25 mouse cellular contexts compared by ENCODE assay signal in the genomic region with DNA sequence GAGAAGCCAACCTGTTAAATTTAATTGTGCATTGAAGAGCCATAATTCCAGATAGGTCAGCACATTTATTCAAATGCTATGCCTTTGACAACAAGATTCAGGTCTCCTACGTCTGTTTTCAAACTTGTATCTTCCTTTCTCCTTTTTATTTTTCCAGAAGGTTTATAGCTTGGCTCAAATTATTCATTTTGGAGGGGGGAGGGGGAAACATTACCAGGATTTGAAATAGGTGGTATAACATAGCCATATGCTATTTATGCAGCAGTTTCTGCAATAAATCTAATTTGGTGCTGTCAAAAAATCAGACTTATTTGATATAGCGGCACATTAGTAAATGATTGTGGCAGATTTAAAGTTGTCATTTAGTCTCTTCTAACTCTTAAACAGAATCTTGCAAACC.
DNase-seq lines count a peak whose midpoint lies in the region; ATAC-seq and TF ChIP-seq lines count a peak whose summit lies in the region.
"Had no signal": no experiment of that assay in that cellular context is flagged by ENCODE, and none has a peak within 500 bp of the region (broad histone marks: within the 10 kb centered on the region; RNA-seq: fewer than 3 reads in every experiment).

No protein-coding gene starts in this region.

- no peaks in the 10 kb centered on the region for H3K27me3 ChIP-seq in cerebellum, adult 2 months (ENCODE audit: control insufficient read depth, insufficient read depth, low read length)
- no peaks in the 10 kb centered on the region for H3K27me3 ChIP-seq in forebrain, embryonic 15.5 days
- H3K27me3 ChIP-seq in forebrain, embryonic 12.5 days, result no peaks in the 10 kb centered on the region; the same call in 1 of the 2 replicates
- no peaks in the 10 kb centered on the region for H3K27me3 ChIP-seq in forebrain, postnatal 0 days (ENCODE audit: insufficient read depth, low read length)
- H3K27me3 ChIP-seq: embryonic facial prominence, embryonic 13.5 days had no signal

- peak overlapping the region; percentile 94; the same call in 1 of the 2 replicates for H3K27ac ChIP-seq in cerebellum, adult 2 months (ENCODE audit: insufficient read depth, low read length)
- peak overlapping the region; percentile 95 for H3K27ac ChIP-seq in forebrain, embryonic 15.5 days (replicated peaks)
- H3K27ac ChIP-seq in forebrain, embryonic 12.5 days, result no peak overlapping the region
- H3K27ac ChIP-seq in layer of hippocampus, adult 2 months, result peak overlapping the region; percentile 97
- H3K27ac ChIP-seq in forebrain, postnatal 0 days (ENCODE audit: low read depth, low read length), result peak overlapping the region; percentile 93
- H3K27ac ChIP-seq: embryonic facial prominence, embryonic 10.5 days; embryonic facial prominence, embryonic 13.5 days; gastrocnemius, adult 2 months had no signal

- no peak for TF ChIP-seq POLR2A in cerebellum, adult 2 months (IDR thresholded peaks at IDR 0.05; ENCODE audit: borderline replicate concordance, insufficient read depth, low read length)

- no peak for ATAC-seq in forebrain, embryonic 15.5 days (replicated peaks)
- no peak for ATAC-seq in forebrain, embryonic 12.5 days (ENCODE audit: low FRiP score)
- no peak for ATAC-seq in forebrain, postnatal 0 days
- ATAC-seq: activated CD4-positive, CD25-positive, alpha-beta regulatory T cell, adult 4 months; inflammation-experienced regulatory T-cells, adult 6 months; intestine, embryonic 16.5 days had no signal

- no peaks in the 10 kb centered on the region for H3K36me3 ChIP-seq in forebrain, embryonic 15.5 days
- H3K36me3 ChIP-seq in forebrain, embryonic 12.5 days (replicated peaks), result no peaks in the 10 kb centered on the region
- no peaks in the 10 kb centered on the region for H3K36me3 ChIP-seq in forebrain, postnatal 0 days (ENCODE audit: insufficient read depth)
- H3K36me3 ChIP-seq: embryonic facial prominence, embryonic 10.5 days; embryonic facial prominence, embryonic 13.5 days; hindbrain, embryonic 10.5 days had no signal

- 24% methylated on average over 2 of the region's 2 CpGs for WGBS in cerebellum, adult 2 months
- WGBS in forebrain, embryonic 15.5 days, result 61% methylated on average over 2 of the region's 2 CpGs
- 89% methylated on average over 2 of the region's 2 CpGs for WGBS in forebrain, embryonic 12.5 days
- WGBS in forebrain, postnatal 0 days, result 45% methylated on average over 2 of the region's 2 CpGs

- H3K4me2 ChIP-seq in forebrain, embryonic 15.5 days (replicated peaks), result peak overlapping the region; percentile 23; the same call in 1 of the 2 replicates
- H3K4me2 ChIP-seq in forebrain, embryonic 12.5 days, result no peak overlapping the region
- peak overlapping the region; percentile 35 for H3K4me2 ChIP-seq in forebrain, postnatal 0 days (ENCODE audit: low read depth)
- H3K4me2 ChIP-seq: embryonic facial prominence, embryonic 13.5 days; heart, embryonic 11.5 days had no signal

- no peak for TF ChIP-seq CTCF in cerebellum, adult 2 months (IDR thresholded peaks at IDR 0.05; ENCODE audit: borderline replicate concordance, insufficient read depth, low read depth, low read length)
- no peak for TF ChIP-seq CTCF in layer of hippocampus, adult 2 months (conservative IDR thresholded peaks at IDR 0.05)
- no peak for TF ChIP-seq CTCF in forebrain, postnatal 0 days (IDR thresholded peaks at IDR 0.05; ENCODE audit: low read depth)

- peaks cover 41% of the 10 kb centered on the region for H3K4me1 ChIP-seq in cerebellum, adult 2 months (ENCODE audit: control insufficient read depth, insufficient read depth, low read length)
- H3K4me1 ChIP-seq in forebrain, embryonic 15.5 days, result peaks cover 59% of the 10 kb centered on the region
- peaks cover 20% of the 10 kb centered on the region for H3K4me1 ChIP-seq in forebrain, embryonic 12.5 days
- H3K4me1 ChIP-seq in forebrain, postnatal 0 days (ENCODE audit: insufficient read depth), result peaks cover 4% of the 10 kb centered on the region

- DNase-seq in cerebellum, adult 2 months, result no peak
- DNase-seq in cerebellum, adult 11 months, result no peak
- no peak for DNase-seq in layer of hippocampus, adult 2 months (ENCODE audit: low spot score in 2 of 2)
- no peak for DNase-seq in layer of hippocampus, postnatal 14 days (ENCODE audit: low spot score in 2 of 2)
- DNase-seq in forebrain, postnatal 0 days, result peak; percentile 51
- DNase-seq in kidney, postnatal 14 days, result no peak
- DNase-seq: adrenal gland, adult 8-10 months; adrenal gland, postnatal 25 days; cerebellum, adult 8-10 months; embryo, embryonic 11 days; gastrocnemius, adult 2 months; gastrocnemius, postnatal 14 days; heart, adult 11 months; heart, postnatal 36 days; kidney, adult 18-20 months had no signal

- H3K9ac ChIP-seq in forebrain, embryonic 15.5 days (replicated peaks), result peak overlapping the region; percentile 32; the same call in 1 of the 2 replicates
- H3K9ac ChIP-seq in forebrain, embryonic 12.5 days, result no peak overlapping the region
- peak overlapping the region; percentile 54 for H3K9ac ChIP-seq in forebrain, postnatal 0 days
- H3K9ac ChIP-seq: embryonic facial prominence, embryonic 13.5 days had no signal

- H3K4me3 ChIP-seq in cerebellum, adult 2 months (replicated peaks; ENCODE audit: insufficient read depth, low read depth, low read length), result peak overlapping the region; percentile 11
- H3K4me3 ChIP-seq in forebrain, embryonic 15.5 days, result no peak overlapping the region
- no peak overlapping the region for H3K4me3 ChIP-seq in forebrain, embryonic 12.5 days (replicated peaks)
- H3K4me3 ChIP-seq in layer of hippocampus, adult 2 months, result peak overlapping the region; percentile 45
- H3K4me3 ChIP-seq in forebrain, postnatal 0 days (ENCODE audit: low read depth, low read length), result no peak overlapping the region
- H3K4me3 ChIP-seq: embryonic facial prominence, embryonic 10.5 days; embryonic facial prominence, embryonic 13.5 days; erythroblast, embryonic 14.5 days; hindbrain, embryonic 10.5 days had no signal

- H3K9me3 ChIP-seq in forebrain, embryonic 15.5 days, result no peaks in the 10 kb centered on the region
- H3K9me3 ChIP-seq in forebrain, embryonic 12.5 days, result no peaks in the 10 kb centered on the region
- no peaks in the 10 kb centered on the region for H3K9me3 ChIP-seq in forebrain, postnatal 0 days (ENCODE audit: low read length)
- H3K9me3 ChIP-seq: embryonic facial prominence, embryonic 10.5 days; embryonic facial prominence, embryonic 13.5 days; hindbrain, embryonic 10.5 days had no signal

Comparison
In these comparisons a context has a peak if more than half of its experiments do, and no peak if none do; other contexts are left out.
1. H3K4me3 ChIP-seq: peak in cerebellum, adult 2 months (single experiment) and layer of hippocampus, adult 2 months (single experiment); none in forebrain, embryonic 15.5 days (single experiment), forebrain, embryonic 12.5 days (single experiment) and forebrain, postnatal 0 days (single experiment).